Mouse (Mus musculus) testis, adult 2 months (tissue): ENCODE data around the gene Oasl2.

Experiments
- CTCF ChIP-seq: fragments of 200-500 bp; IDR thresholded peaks from 2 replicates; pipeline ENCODE4 v1.5.1; 2012; ENCODE audit warnings: low read depth, mild to moderate bottlenecking, inconsistent platforms, low read length, moderate library complexity; ENCODE audit not compliant: control insufficient read depth, insufficient read depth, insufficient replicate concordance
- POLR2A ChIP-seq: fragments of 200-500 bp; IDR thresholded peaks from 2 replicates; pipeline ENCODE4 v1.6.1; 2012; ENCODE audit warnings: low read depth, mild to moderate bottlenecking, inconsistent platforms, low read length, moderate library complexity; ENCODE audit not compliant: control insufficient read depth

DNA sequence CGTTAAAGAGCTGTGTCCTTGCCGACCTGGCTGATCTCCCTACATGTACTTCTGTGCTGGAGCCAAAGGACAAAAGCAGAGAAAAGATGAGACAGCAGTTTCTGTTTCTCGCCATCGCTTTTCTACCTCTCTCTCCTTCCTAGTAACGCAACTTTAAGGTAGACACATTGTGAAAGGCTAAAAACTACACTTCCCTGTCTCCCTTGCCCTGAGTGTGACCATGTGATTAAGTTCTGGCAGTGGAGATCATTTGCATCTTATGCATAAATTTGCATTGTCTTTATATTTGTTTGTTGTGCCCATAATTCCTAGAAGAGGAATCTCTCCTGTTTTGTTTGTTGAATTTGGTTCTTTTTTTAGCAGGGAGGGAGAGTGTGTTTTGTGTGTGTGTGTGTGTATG lies 19.1 kb downstream of the Oasl2 start:
- TF ChIP-seq POLR2A (no peak), CTCF (no peak)
